Mouse (Mus musculus): ENCODE results near the gene Itga9.

The Itga9 gene

GRCm38 (mm10) chr9:118776880-118777438 is 170.5 kb downstream of the Itga9 start:
- DNase-seq (ENCODE audit: low read depth), result no peak

- no peak for DNase-seq (ENCODE audit: low read depth)
Observed at GRCm38 (mm10) chr9:118778596-118778995, 172.1 kb downstream of the Itga9 start.

GRCm38 (mm10) chr9:118784621-118785020 is 178.1 kb downstream of the Itga9 start:
- DNase-seq (ENCODE audit: low read depth), result no peak

- DNase-seq (ENCODE audit: low read depth), result no peak
Observed at GRCm38 (mm10) chr9:118785816-118786215, 179.3 kb downstream of the Itga9 start.

DNA sequence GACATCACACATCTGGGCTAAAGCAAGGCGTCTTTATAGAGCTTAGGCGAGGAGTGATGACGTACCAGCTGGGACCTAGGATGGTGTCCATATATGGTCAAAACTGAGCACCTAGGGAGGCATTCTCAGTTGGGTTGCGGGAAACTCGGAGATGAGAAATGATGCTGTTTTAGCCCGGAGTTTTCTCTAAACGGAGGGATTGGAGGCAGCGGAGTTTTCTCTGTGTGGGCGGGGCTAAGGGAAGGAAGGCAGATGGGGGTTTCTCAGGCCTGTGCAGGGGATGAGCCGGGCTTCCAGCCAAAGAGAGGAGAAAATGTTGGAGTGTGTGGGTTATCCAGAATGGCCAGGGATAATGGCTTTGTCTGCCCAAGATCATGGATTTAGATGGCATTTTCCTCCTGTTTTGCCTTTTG is 182.4 kb downstream of the Itga9 start:
- no peak for DNase-seq (ENCODE audit: low read depth)

- DNase-seq (ENCODE audit: low read depth), result no peak
Observed at GRCm38 (mm10) chr9:118791231-118791630, 184.7 kb downstream of the Itga9 start.

- no peak for DNase-seq (ENCODE audit: low read depth)
Observed at GRCm38 (mm10) chr9:118793151-118793785, 186.8 kb downstream of the Itga9 start.

GRCm38 (mm10) chr9:118794668-118795067 is 188.2 kb downstream of the Itga9 start:
- DNase-seq (ENCODE audit: low read depth), result no peak

- DNase-seq (ENCODE audit: low read depth), result no peak
Observed at GRCm38 (mm10) chr9:118795304-118795703, 188.8 kb downstream of the Itga9 start.

- DNase-seq (ENCODE audit: low read depth), result no peak
Observed at GRCm38 (mm10) chr9:118799105-118799504, 192.6 kb downstream of the Itga9 start.

- DNase-seq (ENCODE audit: low read depth), result no peak
Observed at GRCm38 (mm10) chr9:118801176-118801909, 194.9 kb downstream of the Itga9 start.

DNA sequence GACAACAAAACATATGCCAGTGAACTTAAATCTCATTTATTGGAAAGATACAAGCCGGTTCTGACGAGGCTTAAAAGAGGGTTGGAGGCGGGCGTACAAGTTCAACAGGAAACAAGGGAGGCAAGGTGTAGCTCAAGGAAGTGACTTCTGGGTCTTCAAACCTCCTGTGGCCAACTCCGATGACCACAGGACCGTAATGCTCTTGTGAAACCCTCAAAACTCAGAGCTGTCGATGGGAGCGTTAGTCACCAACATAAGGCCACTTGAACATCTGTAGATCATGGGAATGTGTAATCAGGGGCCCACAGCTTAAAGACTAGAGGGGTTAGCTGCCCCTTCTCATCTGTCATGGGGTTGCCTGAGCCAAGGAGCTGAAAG is 195.4 kb downstream of the Itga9 start:
- no peak for DNase-seq (ENCODE audit: low read depth)

- DNase-seq (ENCODE audit: low read depth), result no peak
Observed at GRCm38 (mm10) chr9:118802380-118802779, 195.9 kb downstream of the Itga9 start.

DNA sequence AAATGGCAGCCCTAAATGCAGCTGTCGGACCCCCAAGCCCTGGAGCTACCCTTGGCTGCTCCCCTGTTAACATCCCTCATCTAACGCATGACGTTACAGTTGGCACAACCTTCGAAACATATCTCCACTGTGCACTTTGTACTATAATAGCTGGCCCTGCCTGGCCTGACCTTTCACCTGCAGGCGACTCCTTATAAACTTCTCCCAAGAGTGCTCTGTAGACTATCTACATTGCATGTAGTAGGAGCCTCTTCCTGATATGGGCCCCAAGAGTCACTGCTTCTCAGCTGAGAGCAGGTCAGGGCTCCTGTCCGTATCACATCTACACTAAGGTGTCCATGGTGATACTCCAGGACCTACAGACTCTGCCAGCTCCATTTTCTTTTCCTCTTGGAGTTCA is 199.2 kb downstream of the Itga9 start:
- DNase-seq (ENCODE audit: low read depth), result no peak

DNA sequence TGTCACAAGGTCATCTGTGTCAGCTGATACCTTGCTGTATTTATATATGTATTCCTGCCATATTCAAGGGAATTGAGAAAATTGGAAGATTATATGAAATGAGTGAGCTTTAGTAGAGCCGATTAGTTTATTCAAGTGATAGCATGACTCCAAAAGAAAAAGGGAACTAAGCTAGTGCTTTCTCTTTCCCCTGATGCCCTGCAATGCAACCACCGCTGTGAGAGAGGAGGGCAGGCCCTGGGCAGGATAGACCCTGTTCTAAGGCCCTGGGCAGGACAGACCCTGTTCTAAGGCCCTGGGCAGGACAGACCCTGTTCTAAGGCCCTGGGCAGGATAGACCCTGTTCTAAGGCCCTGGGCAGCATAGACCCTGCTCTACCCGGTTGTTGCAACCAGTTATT is 201.2 kb downstream of the Itga9 start:
- no peak for DNase-seq (ENCODE audit: low read depth)

DNA sequence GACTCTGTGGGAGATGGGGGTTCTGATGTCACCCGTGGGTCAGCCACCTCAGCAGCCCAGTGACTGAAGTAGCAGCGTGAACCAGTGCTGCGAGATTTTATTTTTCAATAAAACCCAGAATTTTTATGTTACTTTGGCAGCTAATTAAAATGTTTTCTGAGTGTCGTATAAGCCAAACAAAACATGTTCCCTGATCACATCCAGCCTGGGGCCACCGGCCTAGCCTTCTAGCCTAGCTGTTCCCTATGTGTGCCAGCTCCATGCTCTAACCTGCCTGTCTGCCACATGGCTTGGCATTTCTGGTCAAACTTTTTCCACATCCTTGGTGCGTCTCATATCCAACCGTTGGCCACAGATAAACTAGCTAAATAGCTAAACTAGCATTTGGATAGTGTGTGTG is 205.7 kb downstream of the Itga9 start:
- no peak for DNase-seq (ENCODE audit: low read depth)

DNA sequence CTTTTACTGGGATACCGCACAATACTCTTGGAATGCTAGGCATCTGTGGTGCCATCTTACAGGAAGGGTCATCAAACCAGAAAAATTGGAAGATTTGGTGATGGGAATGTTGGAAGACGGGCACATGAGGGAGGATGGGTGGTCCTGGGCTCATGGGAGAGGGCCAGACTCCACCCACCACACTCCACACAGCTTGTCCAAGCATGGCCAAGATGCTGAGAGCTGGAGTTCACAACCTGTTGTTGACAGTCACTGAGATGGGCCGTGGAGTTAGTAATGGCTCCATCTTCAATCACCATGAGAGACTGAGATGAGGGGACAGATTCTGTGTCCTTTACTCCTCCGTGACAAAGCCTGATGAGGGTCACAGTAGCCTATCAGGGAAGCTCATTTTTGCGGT is 207.0 kb downstream of the Itga9 start:
- DNase-seq (ENCODE audit: low read depth), result no peak

DNA sequence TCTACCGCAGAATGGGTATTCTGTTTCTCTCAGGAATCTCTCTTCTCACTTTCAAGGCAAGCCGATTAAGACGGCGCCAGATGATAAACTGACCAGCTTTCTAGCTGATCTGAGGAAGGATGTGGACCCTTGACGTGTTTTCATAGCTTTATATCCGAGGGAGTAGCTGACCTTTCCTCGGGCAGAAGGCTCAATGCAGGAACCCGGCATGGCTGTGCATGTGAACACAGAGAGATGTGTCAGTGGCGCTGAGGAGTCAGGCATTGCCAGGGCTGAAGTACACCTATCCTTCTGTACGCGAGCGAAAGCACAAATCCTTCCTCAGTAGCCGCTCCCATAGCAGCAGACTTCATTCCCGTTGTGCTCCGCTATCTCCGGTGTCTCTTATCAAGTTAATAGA is 207.6 kb downstream of the Itga9 start:
- DNase-seq (ENCODE audit: low read depth), result no peak

DNA sequence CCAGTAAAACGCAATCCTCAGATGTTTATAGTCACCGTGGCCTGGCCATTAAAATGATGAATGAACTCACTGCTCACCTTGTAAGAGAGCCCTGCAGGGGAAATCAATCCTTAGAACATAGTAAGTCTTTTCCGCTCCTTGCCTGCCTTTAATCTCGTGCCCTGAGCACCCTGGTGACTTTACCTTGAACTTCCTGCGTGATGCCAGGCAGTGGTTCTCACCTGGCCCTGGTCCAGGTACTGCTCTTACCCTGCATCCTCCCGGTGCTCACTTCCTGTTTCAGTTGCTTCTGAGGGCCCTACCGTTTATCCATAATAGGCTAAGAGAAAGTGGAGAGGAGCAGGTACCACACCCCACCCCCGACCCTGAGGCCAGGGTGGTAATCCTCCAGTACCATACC is 208.0 kb downstream of the Itga9 start:
- DNase-seq (ENCODE audit: low read depth), result no peak

GRCm38 (mm10) chr9:118815543-118815942 is 209.1 kb downstream of the Itga9 start:
- no peak for DNase-seq (ENCODE audit: low read depth)

GRCm38 (mm10) chr9:118818508-118818907 is 212.0 kb downstream of the Itga9 start:
- no peak for DNase-seq (ENCODE audit: low read depth)

DNA sequence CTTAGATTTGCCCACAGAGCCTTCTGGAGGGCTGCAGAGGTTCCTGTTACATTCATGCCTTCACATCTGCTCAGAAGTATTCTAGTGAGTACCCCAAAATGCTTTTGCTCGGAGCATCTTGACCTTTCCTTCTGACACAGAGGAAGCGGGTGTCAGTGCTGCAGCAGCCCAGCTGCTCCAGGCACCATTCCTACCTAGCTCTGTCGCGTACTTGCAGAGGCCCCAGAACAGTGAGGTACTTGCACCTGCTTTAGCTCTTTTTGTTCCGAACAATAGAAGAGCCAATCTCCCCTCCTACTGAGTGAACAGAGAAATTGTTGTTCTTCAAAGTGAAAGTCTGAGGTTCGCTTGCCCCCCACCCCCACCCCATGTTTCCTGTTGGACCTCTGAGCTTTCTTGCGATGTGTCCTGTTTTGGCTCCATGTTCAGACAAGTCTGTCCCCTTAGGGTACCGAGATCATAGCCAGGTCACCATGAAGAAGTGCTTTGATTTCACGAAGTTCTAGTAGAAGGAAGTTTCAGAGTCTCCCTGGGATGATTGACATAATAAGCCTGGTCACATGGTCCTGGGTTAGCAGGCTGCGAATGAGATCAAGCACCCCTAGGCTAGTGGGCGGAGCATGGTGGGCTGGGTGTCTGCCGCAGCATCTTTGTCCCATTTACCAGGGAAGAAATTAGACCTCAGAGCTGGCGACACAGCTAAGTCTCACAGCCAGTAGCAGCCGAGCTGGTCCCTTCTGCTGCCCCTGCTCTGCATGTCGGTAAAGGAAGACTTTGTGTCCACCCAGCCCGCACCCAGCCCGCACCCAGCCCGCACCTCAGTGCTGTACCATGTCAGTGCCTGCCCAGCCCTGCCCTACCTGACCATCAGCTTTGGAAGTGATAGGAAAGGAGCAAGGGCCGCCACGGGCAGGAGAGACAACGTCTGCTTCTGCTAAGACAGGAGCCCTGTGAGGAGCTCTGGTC is 215.0 kb downstream of the Itga9 start:
- DNase-seq (ENCODE audit: low read depth), result no peak

Measured in c-Kit-positive CD71-positive TER-119-negative erythroid progenitor cells, embryonic 14.5 days (primary cell).